Mouse (Mus musculus) kidney, adult 2 months (tissue): Measurements from ENCODE around the gene Cerkl.

Experiments
- CTCF ChIP-seq: fragments of 200-500 bp; conservative IDR thresholded peaks from 2 replicates; pipeline ENCODE4 v1.5.1; 2011; ENCODE audit warnings: low read depth, mild to moderate bottlenecking, control low read depth, low read length, moderate library complexity, mixed read lengths; ENCODE audit not compliant: insufficient read depth, insufficient read length
- POLR2A ChIP-seq: fragments of 200-500 bp; IDR thresholded peaks from one replicate; pipeline ENCODE4 v1.6.1; 2011; ENCODE audit warnings: low read depth, low read length, control low read depth

GRCm38 (mm10) chr2:79485127-79485526 lies 28.5 kb upstream of the Cerkl start:
- no peak for TF ChIP-seq CTCF
- no peak for TF ChIP-seq POLR2A
